Mouse (Mus musculus) Patski (cell line): Measurements from ENCODE around the gene Ccdc155. TPM values are rescaled to one million over a fixed set of nuclear protein-coding genes. Genes with fewer than 3 reads are reported as not detected.

Experiments
- ATAC-seq: fragments of 100-300 bp; one replicate; pipeline ENCODE4 v1.8.0; 2021
- CTCF ChIA-PET: fragments of 350-600 bp; sonication (Branson Sonifier 250); formaldehyde crosslinking; loops from one replicate; lab custom pipeline; 2022; ENCODE audit warnings: inconsistent platforms; lab: Charles Lee
- POLR2A ChIA-PET: fragments of 350-600 bp; sonication (Branson Sonifier 250); formaldehyde crosslinking; loops from one replicate; lab custom pipeline; 2022; ENCODE audit warnings: antibody characterized with exemption, inconsistent platforms; lab: Charles Lee
- DNase-seq: peaks from one replicate; pipeline ENCODE4 v3.0.0-alpha.2; 2011; ENCODE audit warnings: low read depth, low spot score
- H3K27me3 ChIP-seq: fragments of 371-371 bp; one replicate; pipeline ENCODE4 v1.5.1; 2021
- CTCF ChIP-seq: fragments of 100-300 bp; IDR thresholded peaks from one replicate; pipeline ENCODE4 v1.5.1; 2021
- in situ Hi-C: fragments of 300-500 bp; cut with MboI; formaldehyde crosslinking; loops from 3 replicates; pipeline ENCODE4 v1.11.1; 2018; ENCODE audit warnings: low pct_unique_long_range_greater_than_20kb, mixed read lengths
- polyA plus RNA-seq: library from polyadenylated mRNA; unstranded; gene quantifications from one replicate; pipeline ENCODE4 v1.2.3, GENCODE M21; 2021

Ccdc155 gene
- polyA plus RNA-seq, 1 experiment from 2014 or later = 0.03 TPM

GRCm38 (mm10) chr7:45148534-45149098 is 56.1 kb downstream of the Ccdc155 start:
- in situ Hi-C loops = no loop called here
- TF ChIP-seq CTCF = no peak
- H3K27me3 ChIP-seq = no peaks in the 10 kb centered on the region
- DNase-seq = no peak
- ChIA-PET CTCF (no interaction called here), POLR2A (interaction anchor here (0.5 kb wide), 1 partner anchor 174 kb away, joined by 3 read pairs; no protein-coding TSS in a partner anchor)
- ATAC-seq = no peak

- ChIA-PET POLR2A (interaction anchor here (0.5 kb wide), 1 partner anchor 173 kb away, joined by 3 read pairs; no protein-coding TSS in a partner anchor), CTCF (no interaction called here)
- ATAC-seq (no peak), DNase-seq (no peak)
- H3K27me3 ChIP-seq = no peaks in the 10 kb centered on the region
- in situ Hi-C loops = no loop called here
- TF ChIP-seq CTCF = no peak
Observed at GRCm38 (mm10) chr7:45147899-45148298, 56.8 kb downstream of the Ccdc155 start.

- no peaks in the 10 kb centered on the region for H3K27me3 ChIP-seq
- TF ChIP-seq CTCF = no peak
- no peak for DNase-seq
- ATAC-seq = no peak
- ChIA-PET CTCF (interaction anchor here (1.5 kb wide), 1 partner anchor 11 kb away, joined by 4 read pairs; the partner anchor contains the start of genes Flt3l and Gm45713), POLR2A (no interaction called here)
- in situ Hi-C loops = no loop called here
Observed at GRCm38 (mm10) chr7:45147267-45147666, 57.4 kb downstream of the Ccdc155 start.

- no peaks in the 10 kb centered on the region for H3K27me3 ChIP-seq
- DNase-seq (no peak), ATAC-seq (no peak)
- CTCF ChIA-PET = no interaction called here
- POLR2A ChIA-PET = no interaction called here
- TF ChIP-seq CTCF = no peak
- in situ Hi-C loops = no loop called here
Observed at GRCm38 (mm10) chr7:45145460-45145859, 59.2 kb downstream of the Ccdc155 start.

GRCm38 (mm10) chr7:45144368-45145174 is 60.1 kb downstream of the Ccdc155 start:
- no peak for ATAC-seq
- TF ChIP-seq CTCF = no peak
- no peak for DNase-seq
- no peaks in the 10 kb centered on the region for H3K27me3 ChIP-seq
- in situ Hi-C loops = no loop called here
- ChIA-PET POLR2A (no interaction called here), CTCF (interaction anchor here (1.3 kb wide), 1 partner anchor 76 kb away, joined by 3 read pairs; no protein-coding TSS in a partner anchor)

- TF ChIP-seq CTCF = no peak
- H3K27me3 ChIP-seq = no peaks in the 10 kb centered on the region
- CTCF ChIA-PET = no interaction called here
- in situ Hi-C loops = no loop called here
- POLR2A ChIA-PET = no interaction called here
- ATAC-seq (no peak), DNase-seq (no peak)
Observed at GRCm38 (mm10) chr7:45141914-45142313, 62.8 kb downstream of the Ccdc155 start.

- ChIA-PET CTCF (no interaction called here), POLR2A (no interaction called here)
- in situ Hi-C loops = no loop called here
- DNase-seq (no peak), ATAC-seq (no peak)
- TF ChIP-seq CTCF = no peak
- no peaks in the 10 kb centered on the region for H3K27me3 ChIP-seq
Observed at GRCm38 (mm10) chr7:45141319-45141718, 63.4 kb downstream of the Ccdc155 start.

- POLR2A ChIA-PET = no interaction called here
- H3K27me3 ChIP-seq = no peaks in the 10 kb centered on the region
- in situ Hi-C loops = no loop called here
- DNase-seq (no peak), ATAC-seq (no peak)
- CTCF ChIA-PET = no interaction called here
- no peak for TF ChIP-seq CTCF
Observed at GRCm38 (mm10) chr7:45139904-45140723, 64.6 kb downstream of the Ccdc155 start.

GRCm38 (mm10) chr7:45138403-45138802 is 66.3 kb downstream of the Ccdc155 start:
- POLR2A ChIA-PET = no interaction called here
- in situ Hi-C loops = no loop called here
- CTCF ChIA-PET = interaction anchor here (1.5 to 2.8 kb wide), 2 partner anchors 13 to 15 kb away, joined by 4 to 10 read pairs; partner anchors contain the start of genes Aldh16a1 and Pih1d1

More at GRCm38 (mm10) chr7:45138403-45138802, 66.3 kb downstream of the Ccdc155 start:
- DNase-seq (no peak), ATAC-seq (no peak)
- H3K27me3 ChIP-seq = no peaks in the 10 kb centered on the region
- no peak for TF ChIP-seq CTCF
